Mouse (Mus musculus) C2C12 (cell line): ENCODE data around the gene Ccdc96. TPM values are rescaled to one million over a fixed set of nuclear protein-coding genes. Genes with fewer than 3 reads are reported as not detected.
A peak's percentile ranks its signal among the peaks of the same experiment; 100 is the strongest.

ENCODE experiments used
- H3K27me3 ChIP-seq: one replicate; pipeline ENCODE4 v1.6.1; 2011; ENCODE audit not compliant: control insufficient read depth, insufficient read depth, insufficient read length
- H3K36me3 ChIP-seq: one replicate; pipeline ENCODE4 v1.6.1; 2011; ENCODE audit not compliant: control insufficient read depth, insufficient read depth
- H3K4me3 ChIP-seq: one replicate; pipeline ENCODE4 v1.5.1; 2011; ENCODE audit warnings: mild to moderate bottlenecking, control low read depth; ENCODE audit not compliant: poor library complexity, insufficient read depth, severe bottlenecking
- H3K79me2 ChIP-seq: one replicate; pipeline ENCODE4 v1.6.1; 2011; ENCODE audit not compliant: control insufficient read depth, insufficient read depth
- H3K79me3 ChIP-seq: one replicate; pipeline ENCODE4 v1.6.1; 2011; ENCODE audit warnings: low read depth, control low read depth
- H3ac ChIP-seq: one replicate; pipeline ENCODE3; 2011; ENCODE audit warnings: low read depth; ENCODE audit not compliant: control insufficient read depth, insufficient read length
- CEBPB ChIP-seq: IDR thresholded peaks from one replicate; pipeline ENCODE4 v1.6.1; 2011; ENCODE audit warnings: low read depth, mild to moderate bottlenecking, control low read depth, moderate library complexity
- CTCF ChIP-seq: IDR thresholded peaks from one replicate; pipeline ENCODE4 v1.5.1; 2011; ENCODE audit not compliant: control insufficient read depth, insufficient read depth, insufficient read length
- FOSL1 ChIP-seq: IDR thresholded peaks from one replicate; pipeline ENCODE4 v1.8.0; 2011; ENCODE audit warnings: mild to moderate bottlenecking, low read length; ENCODE audit not compliant: poor library complexity, insufficient read depth, severe bottlenecking
- MAX ChIP-seq: IDR thresholded peaks from one replicate; pipeline ENCODE4 v1.6.1; 2011; ENCODE audit warnings: mild to moderate bottlenecking, control low read depth
- MYOD1 ChIP-seq: IDR thresholded peaks from one replicate; pipeline ENCODE4 v1.6.1; 2011; ENCODE audit warnings: low read depth; ENCODE audit not compliant: control insufficient read depth, insufficient read length
- MYOG ChIP-seq: IDR thresholded peaks from one replicate; pipeline ENCODE4 v1.6.1; 2011; ENCODE audit not compliant: control insufficient read depth, insufficient read length; ENCODE audit errors: extremely low read depth
- USF1 ChIP-seq: IDR thresholded peaks from one replicate; pipeline ENCODE4 v1.6.1; 2011; ENCODE audit warnings: low read depth, mild to moderate bottlenecking, control low read depth, moderate library complexity
- polyA plus RNA-seq: library from polyadenylated mRNA; unstranded; fragments of >200 nt; fragmentation: generic; extraction: Trizol; gene quantifications from one replicate; pipeline ENCODE4 v1.2.1, GENCODE M21; 2012; ENCODE audit warnings: missing spikeins

Ccdc96 gene
- polyA plus RNA-seq, 1 experiment, result 0.42 TPM

DNA sequence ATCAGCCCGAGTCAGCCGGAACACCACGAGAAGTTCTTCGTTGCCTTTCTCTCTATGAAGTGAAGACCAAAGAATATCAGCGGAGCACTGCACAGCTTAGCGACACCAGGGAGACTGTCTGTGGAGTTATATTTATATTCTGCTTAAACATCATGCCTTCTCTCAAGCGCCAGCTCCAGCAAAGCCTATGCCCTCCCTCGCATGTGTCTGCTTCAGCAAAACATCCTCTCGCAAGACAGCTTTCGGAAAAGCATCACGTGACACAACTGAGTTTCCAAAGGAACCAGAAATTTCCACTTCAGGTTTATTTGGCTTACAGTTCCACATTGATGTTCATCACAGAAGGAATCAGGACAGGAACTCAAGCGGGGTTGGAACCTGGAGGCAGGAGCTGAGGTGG lies 36.5 kb upstream of the Ccdc96 start:
- Histone ChIP-seq H3K79me2 (no peaks in the 10 kb centered on the region), H3K36me3 (no peaks in the 10 kb centered on the region), H3K4me3 (no peak overlapping the region), H3K27me3 (peaks cover 13% of the 10 kb centered on the region), H3ac (no peak overlapping the region), H3K79me3 (no peaks in the 10 kb centered on the region)
- TF ChIP-seq CEBPB (no peak), USF1 (peak; percentile 61)

DNA sequence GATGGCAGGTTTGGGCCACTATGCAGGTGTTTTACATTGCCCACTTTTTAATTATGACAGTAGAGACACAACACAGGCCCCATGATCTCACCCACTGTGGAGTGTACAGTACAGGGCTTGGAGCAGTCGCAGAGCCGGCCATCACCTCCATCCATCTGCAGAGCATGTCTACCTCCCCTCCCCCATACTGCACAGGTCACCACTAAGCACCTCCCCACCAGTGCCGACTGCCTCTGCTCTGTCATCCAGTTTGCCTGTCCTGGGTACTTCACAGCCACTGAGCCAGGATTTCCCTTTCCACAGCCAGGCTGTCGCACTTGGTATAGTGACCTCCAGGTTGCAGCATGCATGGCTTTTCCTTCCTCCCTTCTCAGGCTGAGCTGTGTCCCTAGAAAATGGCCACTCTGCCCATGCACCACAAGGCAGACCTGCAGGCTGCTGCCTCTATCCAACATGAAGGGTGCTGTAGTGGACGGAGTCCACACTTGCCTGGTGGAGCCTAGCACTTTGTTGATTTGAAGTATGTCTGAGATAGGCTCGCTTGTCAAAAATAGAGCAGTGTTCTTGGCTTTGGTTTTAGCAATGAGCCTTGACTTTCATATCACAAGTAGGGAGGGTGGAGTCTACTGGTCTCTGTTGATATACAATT lies 34.6 kb upstream of the Ccdc96 start:
- H3ac ChIP-seq, result no peak overlapping the region
- H3K79me2 ChIP-seq, result no peaks in the 10 kb centered on the region
- TF ChIP-seq CEBPB (no peak), MYOG (no peak), USF1 (no peak), MYOD1 (no peak), MAX (no peak), FOSL1 (no peak), CTCF (no peak)
- no peak overlapping the region for H3K4me3 ChIP-seq
- no peaks in the 10 kb centered on the region for H3K36me3 ChIP-seq
- no peaks in the 10 kb centered on the region for H3K79me3 ChIP-seq
- peaks cover 6% of the 10 kb centered on the region for H3K27me3 ChIP-seq

- no peak overlapping the region for H3ac ChIP-seq
- no peaks in the 10 kb centered on the region for H3K79me3 ChIP-seq
- H3K4me3 ChIP-seq, result no peak overlapping the region
- H3K79me2 ChIP-seq, result no peaks in the 10 kb centered on the region
- no peaks in the 10 kb centered on the region for H3K27me3 ChIP-seq
- TF ChIP-seq USF1 (no peak), MYOD1 (no peak), MYOG (no peak), CTCF (no peak), MAX (no peak), CEBPB (no peak), FOSL1 (no peak)
- no peaks in the 10 kb centered on the region for H3K36me3 ChIP-seq
Observed at GRCm38 (mm10) chr5:36451119-36451518, 33.3 kb upstream of the Ccdc96 start.

DNA sequence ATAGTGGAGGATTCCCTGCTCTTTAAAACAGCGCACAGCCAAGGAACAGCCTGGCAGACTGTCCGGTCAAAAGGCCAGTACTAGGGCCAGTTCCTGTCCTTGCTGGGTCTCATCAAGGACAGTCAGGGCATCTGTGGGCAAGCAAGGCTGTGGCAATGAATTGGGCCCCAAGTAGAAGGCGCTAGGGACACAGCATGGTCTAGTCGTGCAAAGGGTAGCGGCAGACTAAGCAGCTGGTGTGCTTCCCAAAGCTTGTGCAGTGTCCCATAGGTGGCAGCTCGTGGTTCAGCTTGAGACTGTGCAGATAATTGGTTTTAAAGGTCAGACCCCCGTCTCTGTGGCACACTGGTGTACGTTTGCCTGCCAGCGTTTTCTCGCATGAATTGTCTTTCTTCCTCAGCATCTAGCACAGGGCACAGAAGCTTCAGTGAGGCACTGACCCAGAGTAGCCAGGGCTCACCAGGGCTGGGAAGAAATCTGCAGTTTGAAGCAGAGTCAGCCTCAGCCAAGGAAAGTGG lies 32.5 kb upstream of the Ccdc96 start:
- H3K4me3 ChIP-seq, result no peak overlapping the region
- no peaks in the 10 kb centered on the region for H3K79me3 ChIP-seq
- no peaks in the 10 kb centered on the region for H3K27me3 ChIP-seq
- H3K36me3 ChIP-seq, result no peaks in the 10 kb centered on the region
- no peak overlapping the region for H3ac ChIP-seq
- TF ChIP-seq MYOD1 (no peak), CEBPB (no peak), MYOG (no peak), FOSL1 (no peak), MAX (no peak), USF1 (no peak), CTCF (no peak)
- no peaks in the 10 kb centered on the region for H3K79me2 ChIP-seq

DNA sequence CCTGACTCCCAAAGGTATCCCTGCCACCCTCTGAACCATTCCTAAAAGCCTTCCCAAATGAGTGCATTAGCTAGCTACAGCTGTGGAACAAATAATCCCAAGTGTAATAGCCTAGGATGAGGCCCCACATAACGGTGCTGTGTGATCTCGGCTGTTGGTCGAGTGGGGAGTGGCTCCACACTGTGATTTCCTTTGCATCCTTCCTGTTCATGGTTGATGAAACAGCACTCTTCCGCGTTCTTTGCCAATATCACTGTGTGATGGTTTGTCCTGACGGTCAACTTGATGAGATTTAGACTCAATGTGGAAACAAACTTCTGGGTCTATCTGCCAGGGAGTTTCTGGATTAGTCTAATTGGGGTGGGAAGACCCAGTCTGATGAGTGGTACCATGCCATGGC lies 31.6 kb upstream of the Ccdc96 start:
- no peak overlapping the region for H3ac ChIP-seq
- no peaks in the 10 kb centered on the region for H3K36me3 ChIP-seq
- H3K79me2 ChIP-seq, result no peaks in the 10 kb centered on the region
- no peak overlapping the region for H3K4me3 ChIP-seq
- no peaks in the 10 kb centered on the region for H3K79me3 ChIP-seq
- no peak for TF ChIP-seq MAX
- TF ChIP-seq MYOD1, result no peak
- no peak for TF ChIP-seq USF1
- TF ChIP-seq CTCF, result no peak
- TF ChIP-seq MYOG, result no peak
- no peak for TF ChIP-seq FOSL1
- no peak for TF ChIP-seq CEBPB
- H3K27me3 ChIP-seq, result no peaks in the 10 kb centered on the region

DNA sequence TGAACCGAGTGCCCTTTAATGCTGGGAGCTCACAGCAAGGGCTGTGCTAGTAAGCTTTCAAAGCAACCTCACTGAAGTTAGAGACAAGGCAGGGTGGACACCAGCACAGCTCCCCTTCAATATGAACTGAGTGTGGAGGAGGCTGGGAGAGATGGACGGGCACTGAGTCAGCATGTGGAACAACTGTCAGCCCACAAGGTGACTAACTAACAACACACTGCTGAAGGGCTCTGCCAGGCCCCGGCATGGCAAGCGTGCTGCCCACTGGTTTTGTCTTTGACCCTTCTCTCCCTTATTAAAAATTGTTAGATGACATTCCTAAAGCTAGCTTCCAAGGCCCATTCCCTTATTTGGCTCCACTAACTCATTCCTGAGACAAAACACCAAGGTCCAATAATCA lies 26.7 kb upstream of the Ccdc96 start:
- TF ChIP-seq MAX, result no peak
- TF ChIP-seq USF1, result no peak
- TF ChIP-seq CTCF, result no peak
- TF ChIP-seq MYOG, result no peak
- peak; percentile 41 for TF ChIP-seq MYOD1
- peak; percentile 3 for TF ChIP-seq FOSL1

More for the DNA sequence above, 26.7 kb upstream of the Ccdc96 start:
- Histone ChIP-seq H3ac (no peak overlapping the region), H3K79me3 (no peaks in the 10 kb centered on the region), H3K36me3 (no peaks in the 10 kb centered on the region), H3K27me3 (no peaks in the 10 kb centered on the region), H3K79me2 (no peaks in the 10 kb centered on the region), H3K4me3 (no peak overlapping the region)
